Mouse (Mus musculus): Measurements from ENCODE around the gene Mtfmt.
A peak's percentile ranks its signal among the peaks of the same experiment; 100 is the strongest.

The Mtfmt gene

DNA sequence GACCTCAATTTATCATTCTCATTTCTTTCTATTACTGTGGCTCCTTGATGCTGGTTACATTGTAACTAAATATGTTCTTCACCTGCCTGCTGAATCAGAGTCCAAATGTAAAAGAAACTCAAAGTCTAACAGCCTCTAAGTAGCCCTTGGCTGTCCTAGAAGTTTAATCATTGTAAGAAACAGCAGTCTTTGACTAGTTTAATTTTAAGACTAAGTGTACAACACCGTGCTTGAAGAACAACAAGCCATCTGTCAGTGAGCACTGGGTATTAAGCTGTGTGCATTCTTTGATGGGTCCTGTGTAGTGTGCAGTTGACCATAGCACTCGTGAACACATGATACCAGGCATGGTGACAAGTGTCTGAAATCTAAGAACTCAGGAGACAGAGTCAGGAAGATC lies 8.1 kb upstream of the Mtfmt start:
- DNase-seq (ENCODE audit: low read depth): no peak

DNA sequence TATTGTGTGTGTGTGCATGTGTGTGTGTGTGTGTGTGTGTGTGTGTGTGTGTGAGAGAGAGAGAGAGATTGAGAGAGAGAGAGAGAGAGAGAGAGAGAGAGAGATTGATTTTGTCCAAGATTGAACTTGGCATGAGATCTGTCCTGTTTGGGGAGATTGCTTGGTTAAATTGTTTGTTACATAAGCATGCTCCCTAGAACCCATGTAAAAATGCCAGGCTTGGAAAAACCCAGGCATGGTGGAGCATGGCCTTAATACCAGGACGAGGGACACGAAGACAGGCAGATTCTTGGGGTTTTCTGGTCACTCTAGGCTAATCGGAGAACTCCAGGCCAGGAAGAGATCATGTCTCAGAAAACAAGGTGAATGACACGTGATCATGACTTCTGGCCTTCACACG lies 7.6 kb upstream of the Mtfmt start:
- no peak for DNase-seq (ENCODE audit: low read depth)

GRCm38 (mm10) chr9:65430401-65430800 lies 5.2 kb upstream of the Mtfmt start:
- peak; percentile 53 for DNase-seq (ENCODE audit: low read depth)

DNA sequence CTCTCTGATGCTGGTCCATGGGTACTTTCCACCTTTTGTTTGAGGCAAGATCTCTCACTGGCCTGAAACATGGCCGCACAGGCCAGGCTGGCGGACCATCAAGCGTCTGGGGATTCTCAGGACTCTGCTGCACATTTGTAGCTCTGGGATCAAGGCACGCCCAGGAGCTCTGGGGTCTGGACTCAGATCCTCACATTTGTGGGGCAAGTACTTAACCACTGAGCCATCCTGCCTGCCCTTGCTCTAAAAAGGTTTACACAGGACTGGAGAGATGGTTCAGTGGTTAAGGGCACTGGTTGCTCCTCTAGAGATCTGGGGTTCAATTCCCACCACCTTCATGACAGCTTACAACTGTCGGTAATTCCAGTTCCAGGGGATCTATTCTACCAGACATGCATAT lies 4.7 kb upstream of the Mtfmt start:
- no peak for DNase-seq (ENCODE audit: low read depth)

DNA sequence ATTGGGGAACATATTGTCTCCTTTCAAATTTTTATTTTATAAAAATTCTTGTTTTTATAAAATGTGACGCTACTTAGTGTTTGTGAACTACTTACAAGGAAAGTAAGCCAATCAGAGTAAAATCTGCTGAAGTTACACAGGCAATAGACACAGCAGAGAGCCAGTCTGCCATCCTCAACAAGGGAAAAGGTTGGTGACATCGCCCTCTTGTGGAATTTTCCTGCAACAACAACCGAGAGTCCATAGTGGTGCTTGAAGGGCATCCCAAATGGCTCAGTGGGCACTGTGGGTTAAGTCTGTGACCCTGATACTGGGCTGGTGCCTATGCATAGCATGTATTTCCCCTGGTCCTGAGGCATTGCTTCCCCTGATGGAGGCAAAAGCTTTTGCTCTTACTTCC lies 3.3 kb upstream of the Mtfmt start:
- DNase-seq (ENCODE audit: low read depth): peak; percentile 84

DNA sequence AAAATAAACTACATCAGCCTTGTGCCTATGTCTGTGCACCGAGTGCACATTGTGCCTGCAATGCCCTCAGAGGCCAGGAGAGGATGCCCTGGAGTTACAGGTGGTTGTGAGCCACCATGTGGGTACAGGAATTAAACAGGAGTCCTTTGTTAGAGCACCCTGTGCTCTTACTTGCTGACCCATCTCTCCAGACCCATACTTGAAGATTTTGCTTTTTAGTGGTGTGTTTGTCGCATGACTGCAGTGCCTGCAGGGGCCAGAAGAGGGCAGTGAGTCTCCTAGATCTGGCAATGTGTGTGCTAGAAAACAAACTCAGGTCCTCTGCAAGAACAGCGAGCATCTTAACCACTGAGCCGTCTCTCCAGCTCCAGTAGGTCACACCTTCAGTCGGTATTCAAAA lies 1.4 kb upstream of the Mtfmt start:
- DNase-seq (ENCODE audit: low read depth): peak; percentile 86

DNA sequence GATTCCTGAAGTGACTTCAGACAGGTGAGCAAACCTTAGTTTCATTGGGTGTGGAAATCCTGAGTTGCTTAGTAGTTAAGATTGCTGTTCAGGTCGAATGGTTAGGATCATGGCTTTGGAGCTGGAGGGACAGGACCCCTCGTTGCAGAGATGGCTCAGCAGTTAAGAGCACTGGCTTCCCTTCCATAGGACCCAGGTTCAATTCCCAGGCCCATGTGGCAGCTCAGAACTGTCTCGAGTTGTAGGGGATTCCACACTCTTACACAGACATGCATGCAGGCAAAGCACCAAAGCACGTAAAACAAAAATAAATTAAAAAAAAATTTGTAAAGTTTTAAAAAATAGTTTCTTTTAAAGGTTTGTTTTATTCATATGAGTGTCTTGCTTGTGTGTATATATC lies 371 bp upstream of the Mtfmt start:
- peak; percentile 10 for DNase-seq (ENCODE audit: low read depth)

DNA sequence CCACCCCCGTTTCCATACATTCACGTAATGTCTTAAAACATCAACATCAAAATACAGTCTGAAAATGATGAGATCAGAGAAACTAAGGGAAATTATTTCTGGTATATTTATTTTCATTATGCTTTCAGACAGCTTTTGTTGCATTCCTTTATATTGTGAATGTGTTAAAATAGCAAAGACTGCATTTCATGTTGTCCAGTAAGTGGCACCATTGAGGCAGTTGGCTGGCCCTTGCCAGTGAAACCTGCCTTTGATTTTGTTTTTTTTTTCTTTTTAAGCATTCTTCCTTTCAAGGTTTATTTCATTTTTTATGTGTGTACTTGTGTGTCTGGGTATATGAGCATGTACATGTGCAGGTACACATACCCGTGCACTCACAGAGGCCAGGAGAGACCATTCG lies 9.1 kb downstream of the Mtfmt start:
- DNase-seq (ENCODE audit: low read depth): peak; percentile 44

GRCm38 (mm10) chr9:65447951-65448350 lies 12.4 kb downstream of the Mtfmt start:
- no peak for DNase-seq (ENCODE audit: low read depth)

- no peak for DNase-seq (ENCODE audit: low read depth)
Observed at GRCm38 (mm10) chr9:65458975-65459374, 23.4 kb downstream of the Mtfmt start.

- no peak for DNase-seq (ENCODE audit: low read depth)
Observed at GRCm38 (mm10) chr9:65460198-65460597, 24.6 kb downstream of the Mtfmt start.

GRCm38 (mm10) chr9:65460732-65461442 lies 25.3 kb downstream of the Mtfmt start, which contains the start of gene Spg21:
Gene Spg21, plus strand, starts transcription at chr9:65460947.
- DNase-seq (ENCODE audit: low read depth): peak; percentile 92

GRCm38 (mm10) chr9:65462544-65462943 lies 27.0 kb downstream of the Mtfmt start:
- DNase-seq (ENCODE audit: low read depth): peak; percentile 39

DNA sequence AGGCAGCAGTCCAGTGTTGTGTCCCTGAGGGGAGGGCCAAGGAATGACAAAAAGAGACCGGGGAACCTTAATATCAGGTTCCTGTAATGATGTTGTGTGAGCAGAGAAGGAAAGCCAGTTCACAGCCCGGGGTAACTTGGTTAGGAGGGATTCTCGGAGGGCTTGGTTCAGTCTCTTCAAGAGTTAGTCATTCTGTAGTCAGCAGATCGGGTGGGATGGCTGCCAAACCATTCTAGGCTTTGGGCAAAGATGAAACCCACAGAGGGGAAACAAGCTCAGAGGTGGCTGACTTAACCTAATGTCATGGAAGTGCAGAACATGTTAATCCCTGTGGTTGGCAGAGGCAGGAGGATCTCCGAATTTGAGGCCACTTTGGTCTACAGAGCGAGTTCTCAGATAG lies 28.6 kb downstream of the Mtfmt start:
- peak; percentile 86 for DNase-seq (ENCODE audit: low read depth)

GRCm38 (mm10) chr9:65465241-65465640 lies 29.7 kb downstream of the Mtfmt start:
- no peak for DNase-seq (ENCODE audit: low read depth)

DNA sequence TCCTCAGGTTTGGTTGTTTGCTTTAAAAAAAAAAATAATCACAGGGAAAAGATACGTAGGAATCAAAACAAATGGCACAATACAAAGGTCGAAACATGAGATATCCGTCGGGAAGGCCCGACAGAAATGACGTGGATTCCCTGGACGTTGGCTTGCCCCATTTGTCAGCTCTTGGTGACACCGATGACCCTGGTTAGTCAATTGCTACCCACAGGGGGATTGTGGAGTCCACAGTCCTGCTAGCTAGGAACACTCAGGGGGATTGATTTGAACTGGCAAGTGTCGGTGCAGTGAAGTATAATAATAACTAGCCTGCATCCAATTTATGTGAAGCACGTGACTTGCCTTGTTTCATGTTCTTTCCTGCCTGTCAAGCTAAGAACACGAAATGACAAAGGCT lies 32.1 kb downstream of the Mtfmt start:
- DNase-seq (ENCODE audit: low read depth): no peak

DNA sequence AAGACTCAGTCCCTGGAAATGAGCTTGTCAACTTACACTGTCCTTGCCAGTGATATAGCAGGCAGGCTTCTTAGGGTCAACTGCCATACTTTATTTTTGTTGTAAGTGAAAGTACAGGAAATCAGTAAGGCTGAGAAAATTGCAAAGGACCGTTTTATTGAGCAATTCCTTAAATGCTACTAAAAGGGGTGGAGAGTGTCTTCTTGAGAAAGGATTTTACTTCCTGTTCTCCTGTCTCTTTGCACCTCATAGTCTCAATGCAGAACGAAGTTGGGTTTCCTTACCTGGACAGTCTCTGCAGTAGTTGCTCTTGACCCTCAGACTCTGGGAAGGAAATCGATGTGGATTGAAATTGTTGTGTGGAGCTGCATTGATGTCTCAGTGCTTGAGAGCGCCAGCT lies 37.2 kb downstream of the Mtfmt start:
- DNase-seq (ENCODE audit: low read depth): peak; percentile 30

DNA sequence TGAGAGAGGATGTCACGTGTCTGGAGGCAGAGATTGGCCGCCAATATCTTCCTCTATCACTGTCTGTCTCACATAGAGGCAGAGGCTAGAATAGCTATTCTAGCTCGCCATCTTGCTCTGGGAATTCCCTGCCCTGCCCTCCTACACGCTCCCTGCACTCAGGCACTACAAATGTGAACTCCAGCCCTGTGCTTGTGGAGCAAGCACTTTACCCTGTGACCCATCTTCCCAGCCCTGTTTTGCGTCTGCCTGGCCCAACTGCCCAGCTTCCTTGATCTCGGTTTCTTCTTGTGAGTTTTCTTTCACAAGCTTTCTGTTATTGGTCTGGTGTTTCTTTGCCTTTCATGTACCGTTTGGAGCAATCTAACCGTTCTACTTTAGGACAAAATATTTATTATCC lies 43.6 kb downstream of the Mtfmt start:
- no peak for DNase-seq (ENCODE audit: low read depth)

DNA sequence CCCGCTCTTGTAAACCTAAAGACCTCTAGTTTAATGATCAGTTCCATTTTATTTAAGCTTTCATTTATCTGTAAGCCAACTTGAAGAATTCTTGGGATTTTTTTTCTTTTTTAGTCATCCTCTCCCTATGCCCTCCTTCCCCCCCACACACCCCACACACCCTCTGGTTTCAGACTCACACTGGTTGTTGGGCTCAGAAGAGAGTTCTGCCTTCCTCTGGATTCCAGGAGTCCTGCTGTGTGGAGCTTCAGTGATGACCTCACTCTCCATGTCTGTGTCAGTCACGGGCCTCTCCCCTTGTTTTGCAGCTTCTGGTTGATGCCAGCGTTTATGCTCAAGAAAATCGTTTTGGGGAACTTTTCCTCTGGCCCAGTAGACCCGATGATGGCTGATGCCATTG lies 44.5 kb downstream of the Mtfmt start:
- DNase-seq (ENCODE audit: low read depth): no peak

DNA sequence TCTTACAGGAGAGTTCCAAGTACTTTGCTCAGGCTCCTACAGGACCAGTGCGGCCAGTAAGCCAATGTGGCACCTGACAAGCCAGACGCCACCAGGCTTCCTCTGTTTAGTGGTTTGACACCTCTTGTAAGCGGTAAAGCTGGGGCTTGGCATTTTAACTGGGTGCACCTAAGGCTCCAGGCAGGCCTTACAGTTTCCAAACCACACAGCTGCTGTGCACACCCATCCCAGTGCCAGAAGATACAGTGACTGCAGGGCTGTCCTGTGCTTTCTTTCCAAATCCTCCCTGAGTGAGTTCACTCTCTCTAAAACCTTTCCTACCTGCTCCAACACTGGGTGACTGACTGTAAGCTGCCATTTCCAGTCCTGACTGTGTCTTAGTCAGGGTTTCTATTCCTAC lies 55.9 kb downstream of the Mtfmt start:
- DNase-seq (ENCODE audit: low read depth): no peak

DNA sequence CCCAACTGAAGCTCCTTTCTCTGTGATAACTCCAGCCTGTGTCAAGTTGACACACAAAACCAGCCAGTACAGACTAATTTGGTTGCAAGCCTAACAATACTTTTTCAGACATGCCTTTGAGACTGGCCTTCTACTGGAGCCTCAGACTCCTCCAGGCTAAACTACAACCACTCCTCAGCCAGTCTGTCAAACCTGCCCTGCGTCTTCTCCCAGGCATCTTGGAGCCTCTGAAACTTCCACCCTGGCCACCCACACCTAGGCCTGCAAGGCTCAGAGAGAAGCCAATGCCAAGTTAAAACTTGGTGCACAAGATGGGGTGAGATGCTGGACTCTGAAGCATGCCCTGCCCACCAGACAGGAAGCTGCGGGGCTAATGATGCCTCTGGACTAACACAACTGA lies 56.8 kb downstream of the Mtfmt start:
- DNase-seq (ENCODE audit: low read depth): no peak

DNA sequence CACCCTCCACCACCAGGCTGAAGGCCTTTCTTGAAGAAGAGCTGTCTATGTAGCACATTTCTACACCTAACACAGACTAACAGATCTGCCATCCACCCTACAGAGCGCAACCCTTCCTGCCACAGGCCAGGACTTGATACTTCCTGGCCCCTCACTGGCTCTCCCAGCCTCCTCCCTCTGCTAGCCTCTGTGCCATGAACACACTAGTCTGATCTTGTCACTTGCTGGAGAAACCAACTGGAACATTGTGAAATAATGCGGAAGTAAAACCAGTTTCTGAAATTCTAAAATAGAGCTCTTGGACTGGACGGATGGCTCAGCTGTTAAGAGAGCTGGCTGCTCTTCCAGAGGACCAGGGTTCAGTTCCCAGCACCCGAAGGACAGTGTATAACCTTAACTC lies 57.3 kb downstream of the Mtfmt start:
- DNase-seq (ENCODE audit: low read depth): peak; percentile 34

DNA sequence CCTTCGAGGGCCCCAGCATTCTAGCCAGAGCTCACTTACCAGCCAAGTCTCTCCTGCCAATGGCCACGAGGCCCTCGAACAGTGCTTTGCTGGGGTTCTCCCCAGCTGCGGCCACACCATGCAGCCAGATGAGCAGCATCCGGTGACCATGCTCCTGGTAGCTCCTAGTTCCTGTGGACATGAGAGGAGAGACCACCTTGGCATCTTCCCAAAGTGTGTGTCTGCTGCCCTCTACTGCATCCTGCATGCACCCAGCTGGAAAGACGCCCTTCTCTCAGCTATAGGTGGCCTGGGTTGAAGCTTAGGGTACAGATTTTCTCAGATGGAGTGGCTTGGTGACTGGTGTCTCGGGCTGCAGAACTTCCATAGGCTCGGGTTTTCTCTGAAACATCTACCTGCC lies 66.6 kb downstream of the Mtfmt start:
- DNase-seq (ENCODE audit: low read depth): peak; percentile 66

Data from 416B (cell line).